Mouse (Mus musculus): ENCODE results near the gene Prkce.
A peak's percentile ranks its signal among the peaks of the same experiment; 100 is the strongest.

Prkce gene

GRCm38 (mm10) chr17:86662301-86662700 lies 494.7 kb downstream of the Prkce start:
- no peak for DNase-seq

- no peak for DNase-seq
Measured at GRCm38 (mm10) chr17:86663471-86663870, 495.9 kb downstream of the Prkce start.

GRCm38 (mm10) chr17:86667836-86668600 lies 500.4 kb downstream of the Prkce start:
- DNase-seq, result no peak

- no peak for DNase-seq
Measured at GRCm38 (mm10) chr17:86669641-86670373, 502.2 kb downstream of the Prkce start.

GRCm38 (mm10) chr17:86670731-86671130 lies 503.1 kb downstream of the Prkce start:
- DNase-seq, result no peak

GRCm38 (mm10) chr17:86674971-86675370 lies 507.4 kb downstream of the Prkce start:
- no peak for DNase-seq

GRCm38 (mm10) chr17:86676336-86676735 lies 508.8 kb downstream of the Prkce start:
- DNase-seq, result no peak

- DNase-seq, result no peak
Measured at GRCm38 (mm10) chr17:86676909-86677308, 509.3 kb downstream of the Prkce start.

- DNase-seq, result no peak
Measured at GRCm38 (mm10) chr17:86685263-86685662, 517.7 kb downstream of the Prkce start.

GRCm38 (mm10) chr17:86687021-86687420 lies 519.4 kb downstream of the Prkce start:
- DNase-seq, result no peak

- no peak for DNase-seq
Measured at GRCm38 (mm10) chr17:86690871-86691390, 523.3 kb downstream of the Prkce start.

GRCm38 (mm10) chr17:86697751-86698150 lies 530.2 kb downstream of the Prkce start:
- no peak for DNase-seq

- peak; percentile 15 to 37 for DNase-seq
Measured at GRCm38 (mm10) chr17:86703336-86703735, 535.8 kb downstream of the Prkce start.

GRCm38 (mm10) chr17:86705236-86705635 lies 537.7 kb downstream of the Prkce start:
- DNase-seq, result no peak

- DNase-seq, result no peak
Measured at GRCm38 (mm10) chr17:86706467-86706866, 538.9 kb downstream of the Prkce start.

All from B cell, adult 2 months (primary cell).